Mouse (Mus musculus) midbrain, postnatal 0 days (tissue): ENCODE data around the gene Serinc5. TPM values are rescaled to one million over a fixed set of nuclear protein-coding genes. Genes with fewer than 3 reads are reported as not detected.
"Not testable (repeated sequence)": the region's sequence is repeated elsewhere in the genome, so short reads cannot be mapped to it uniquely, and the experiment has no call there.

Source experiments
- ATAC-seq: fragments of 200-750 bp; cut with Nextera tagmentation; 2 replicates; pipeline ENCODE4 v1.8.0; 2017; ENCODE audit warnings: moderate number of reproducible peaks, mild to moderate bottlenecking, moderate TSS enrichment, moderate library complexity; ENCODE audit not compliant: low FRiP score
- DNase-seq: peaks from one replicate; pipeline ENCODE4 v3.0.0-alpha.2; 2015; ENCODE audit warnings: low spot score
- H3K27ac ChIP-seq: fragments of 300-500 bp; sonication (generic); 2 replicates; pipeline ENCODE4 v1.5.1; 2014; ENCODE audit warnings: low read depth, mild to moderate bottlenecking, low read length, mixed read lengths
- H3K27me3 ChIP-seq: fragments of 300-500 bp; sonication (generic); 2 replicates; pipeline ENCODE4 v1.6.1; 2014; ENCODE audit warnings: low read length, control low read depth, mixed read lengths; ENCODE audit not compliant: insufficient read depth
- H3K36me3 ChIP-seq: fragments of 300-500 bp; sonication (generic); 2 replicates; pipeline ENCODE4 v1.6.1; 2014; ENCODE audit warnings: low read length, control low read depth, mixed read lengths; ENCODE audit not compliant: insufficient read depth
- H3K4me1 ChIP-seq: fragments of 300-500 bp; sonication (generic); 2 replicates; pipeline ENCODE4 v1.6.1; 2014; ENCODE audit warnings: mild to moderate bottlenecking, control low read depth, antibody characterized with exemption, low read length, mixed read lengths; ENCODE audit not compliant: insufficient read depth
- H3K4me2 ChIP-seq: fragments of 300-500 bp; sonication (generic); 2 replicates; pipeline ENCODE4 v1.6.1; 2014; ENCODE audit warnings: low read depth, mild to moderate bottlenecking, low read length, mixed read lengths; ENCODE audit not compliant: poor library complexity, severe bottlenecking
- H3K4me3 ChIP-seq: fragments of 300-500 bp; sonication (generic); 2 replicates; pipeline ENCODE4 v1.5.1; 2014; ENCODE audit warnings: low read depth, mild to moderate bottlenecking, low read length, moderate library complexity
- H3K9ac ChIP-seq: fragments of 300-500 bp; sonication (generic); replicated peaks from 2 replicates; pipeline ENCODE4 v1.6.1; 2014; ENCODE audit warnings: mild to moderate bottlenecking, low read length, moderate library complexity, mixed read lengths; ENCODE audit not compliant: poor library complexity, severe bottlenecking
- H3K9me3 ChIP-seq: fragments of 300-500 bp; sonication (generic); 2 replicates; pipeline ENCODE4 v1.6.1; 2016; ENCODE audit warnings: low read length, control low read depth
- CTCF ChIP-seq: IDR thresholded peaks from 2 replicates; pipeline ENCODE4 v1.5.1; 2016; ENCODE audit warnings: antibody characterized with exemption, mild to moderate bottlenecking
- WGBS: fragments of 180-500 bp; shearing (Covaris S2); extraction: QIAGEN DNeasy Blood & Tissue Kit; methylation state at CpG from one replicate; pipeline ENCODE4 v1.1.7; 2014; 5-methylcytosine and 5-hydroxymethylcytosine counted together
- polyA plus RNA-seq: library from polyadenylated mRNA; unstranded; fragments of >200 nt; fragmentation: Nextera tagmentation; extraction: Ambion mirVana; gene quantifications from 2 replicates; pipeline ENCODE4 v1.2.1, GENCODE M21; 2015
- total RNA-seq: library from RNA; depleted of rRNA; stranded (reverse); fragments of >200 nt; gene quantifications from 2 replicates; pipeline ENCODE4 v1.2.3, GENCODE M21; 2014

The Serinc5 gene
- total and polyA plus RNA-seq, 2 experiments from 2014 or later: 13.5 to 38.4 TPM

DNA sequence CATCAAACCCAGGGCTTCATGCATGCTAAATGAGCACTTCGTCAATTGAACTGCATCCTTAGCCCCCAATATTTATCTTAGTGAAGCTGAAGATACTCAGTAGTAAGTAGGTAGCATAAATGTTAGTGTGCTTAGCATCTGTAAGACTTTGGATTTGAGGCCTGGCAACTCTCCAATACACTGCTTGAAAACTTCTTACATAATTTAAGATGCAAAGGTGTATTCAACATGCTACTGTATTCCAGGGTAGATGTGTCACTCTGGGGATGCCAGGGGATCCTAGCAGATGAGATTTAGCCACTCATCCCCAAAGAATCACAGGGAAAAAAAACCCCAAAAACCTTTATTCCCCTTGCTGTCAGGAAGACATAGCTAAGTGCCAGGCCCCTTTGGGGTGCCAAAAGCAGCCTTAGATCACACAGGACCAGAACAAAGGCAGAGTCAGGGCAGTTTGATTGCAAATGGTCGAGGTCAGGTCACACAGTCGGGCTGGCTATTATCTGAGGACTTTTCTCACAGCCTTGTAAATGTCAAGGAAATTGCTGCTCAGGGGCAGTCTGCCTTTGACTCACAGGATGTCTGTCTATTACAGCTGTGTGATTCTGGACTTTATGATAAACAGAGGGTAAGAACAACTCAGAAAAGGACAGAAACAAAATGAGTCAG is 17.0 kb upstream of the Serinc5 start:
- TF ChIP-seq CTCF: no peak
- no peak overlapping the region for H3K4me3 ChIP-seq
- no peak overlapping the region for H3K4me2 ChIP-seq
- 17% methylated on average over 3 of the region's 3 CpGs for WGBS
- no peaks in the 10 kb centered on the region for H3K27me3 ChIP-seq
- H3K27ac ChIP-seq: no peak overlapping the region
- H3K4me1 ChIP-seq: 0 out of 2 replicates have a peak, but pooled peaks cover 4% of the 10 kb centered on the region
- no peaks in the 10 kb centered on the region for H3K36me3 ChIP-seq
- DNase-seq (no peak), ATAC-seq (no peak)
- H3K9me3 ChIP-seq: no peaks in the 10 kb centered on the region
- no peak overlapping the region for H3K9ac ChIP-seq

DNA sequence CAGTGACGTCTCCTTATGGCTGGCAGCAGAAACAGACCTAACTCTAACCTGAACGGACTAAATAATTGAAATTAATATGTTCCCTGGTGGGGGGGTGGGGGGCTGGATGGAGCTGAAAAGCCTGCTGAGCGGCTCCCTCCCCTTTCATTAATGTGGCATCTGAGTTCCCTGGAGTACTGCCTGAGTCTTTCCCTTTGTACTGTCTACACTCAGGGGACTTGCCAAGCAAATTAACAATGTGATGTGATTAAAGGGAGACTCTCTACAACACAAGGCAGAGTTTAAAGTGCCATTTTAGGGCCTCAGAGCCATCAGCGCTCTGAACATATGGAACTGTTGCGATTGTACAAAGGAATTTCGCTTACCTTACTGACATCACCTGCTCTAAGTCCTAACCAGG is 16.4 kb upstream of the Serinc5 start:
- no peak overlapping the region for H3K27ac ChIP-seq
- no peak for DNase-seq
- 0 out of 2 replicates have a peak, but pooled peaks cover 4% of the 10 kb centered on the region for H3K4me1 ChIP-seq
- WGBS: 32% methylated on average over 6 of the region's 6 CpGs
- no peaks in the 10 kb centered on the region for H3K27me3 ChIP-seq
- no peak overlapping the region for H3K9ac ChIP-seq
- no peaks in the 10 kb centered on the region for H3K36me3 ChIP-seq
- H3K4me2 ChIP-seq: no peak overlapping the region
- TF ChIP-seq CTCF: no peak
- H3K9me3 ChIP-seq: no peaks in the 10 kb centered on the region
- no peak for ATAC-seq
- H3K4me3 ChIP-seq: no peak overlapping the region

- TF ChIP-seq CTCF: no peak
- H3K4me1 ChIP-seq: 0 out of 2 replicates have a peak, but pooled peaks cover 4% of the 10 kb centered on the region
- WGBS: 83% methylated on average over 3 of the region's 3 CpGs
- DNase-seq: no peak
- H3K4me2 ChIP-seq: no peak overlapping the region
- H3K9ac ChIP-seq: no peak overlapping the region
- H3K27ac ChIP-seq: no peak overlapping the region
- H3K9me3 ChIP-seq: no peaks in the 10 kb centered on the region
- H3K27me3 ChIP-seq: no peaks in the 10 kb centered on the region
- no peak for ATAC-seq
- no peaks in the 10 kb centered on the region for H3K36me3 ChIP-seq
- H3K4me3 ChIP-seq: no peak overlapping the region
These were observed 16.0 kb upstream of the Serinc5 start for GRCm38 (mm10) chr13:92594907-92595306.

- ATAC-seq: no peak
These were observed 15.5 kb upstream of the Serinc5 start for GRCm38 (mm10) chr13:92595424-92595823.

DNA sequence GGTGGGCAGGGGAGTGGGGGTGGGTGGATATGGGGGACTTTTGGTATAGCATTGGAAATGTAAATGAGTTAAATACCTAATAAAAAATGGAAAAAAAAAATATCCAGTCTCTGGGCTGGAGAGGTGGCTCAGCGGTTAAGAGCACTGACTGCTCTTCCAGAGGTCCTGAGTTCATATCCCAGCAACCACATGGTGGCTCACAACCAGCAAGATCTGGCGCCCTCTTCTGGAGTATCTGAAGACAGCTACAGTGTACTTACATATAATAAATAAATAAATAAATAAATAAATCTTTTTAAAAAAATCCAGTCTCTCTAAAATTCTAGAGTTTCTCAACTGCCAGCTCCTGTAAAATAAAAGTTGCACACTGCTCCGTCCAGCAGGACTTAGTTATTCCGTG is 5.6 kb upstream of the Serinc5 start:
- not testable (repeated sequence) for H3K4me1 ChIP-seq, ATAC-seq, H3K36me3 ChIP-seq, H3K27ac ChIP-seq, H3K4me2 ChIP-seq, H3K9me3 ChIP-seq, H3K27me3 ChIP-seq, DNase-seq, H3K9ac ChIP-seq, H3K4me3 ChIP-seq
- WGBS: 78% methylated on average over 4 of the region's 4 CpGs

More at GRCm38 (mm10) chr13:92595424-92595823, 15.5 kb upstream of the Serinc5 start:
- Histone ChIP-seq H3K36me3 (no peaks in the 10 kb centered on the region), H3K4me1 (0 out of 2 replicates have a peak, but pooled peaks cover 4% of the 10 kb centered on the region), H3K9me3 (no peaks in the 10 kb centered on the region), H3K4me3 (no peak overlapping the region), H3K9ac (no peak overlapping the region), H3K27ac (no peak overlapping the region), H3K27me3 (no peaks in the 10 kb centered on the region), H3K4me2 (no peak overlapping the region)
- WGBS: 73% methylated on average over 3 of the region's 3 CpGs
- DNase-seq: no peak
- TF ChIP-seq CTCF: no peak

DNA sequence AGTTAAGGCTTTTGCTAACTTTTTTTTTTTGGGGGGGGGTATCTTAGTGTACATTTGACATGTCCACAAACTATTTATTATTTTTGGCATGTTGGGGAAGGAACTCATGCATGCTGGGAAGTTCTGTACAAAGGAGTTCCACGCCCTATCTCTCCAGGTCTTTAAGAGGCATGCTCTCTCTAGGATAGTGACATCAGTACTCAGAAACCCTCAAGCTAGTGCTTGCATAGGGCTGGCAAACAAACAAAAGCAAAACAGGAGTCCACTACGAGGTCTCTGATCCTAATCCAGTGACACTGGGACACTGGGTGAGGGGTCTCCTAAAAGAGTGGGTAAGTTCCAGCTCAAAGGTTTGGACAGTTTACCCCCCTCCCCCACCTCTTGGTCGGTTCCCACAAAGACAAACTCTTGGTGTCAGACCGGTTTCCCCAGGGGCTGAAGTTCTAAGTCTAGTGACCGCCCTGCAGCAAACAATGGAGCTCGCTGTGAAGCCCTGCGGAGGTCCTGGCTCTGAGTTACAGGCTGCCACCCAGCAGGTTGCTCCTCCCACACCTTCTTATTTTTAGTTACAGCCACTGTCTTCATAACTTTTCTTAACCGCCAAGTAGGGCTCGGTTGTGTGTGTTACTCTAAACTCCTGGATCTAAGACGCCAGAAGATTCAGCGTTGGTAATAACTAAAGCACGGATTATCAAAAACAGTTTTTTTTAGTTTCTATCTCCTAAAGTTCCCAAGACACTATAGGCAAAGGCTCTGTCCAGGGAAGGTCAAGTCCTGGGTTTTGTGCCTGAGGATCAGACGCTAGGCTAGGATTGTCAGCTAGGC is 1.2 kb upstream of the Serinc5 start:
- H3K4me2 ChIP-seq: peak overlapping the region; percentile 86
- DNase-seq (peak; percentile 9), ATAC-seq (no peak)
- no peak for TF ChIP-seq CTCF
- whole genome bisulfite sequencing: 6% methylated on average over 13 of the region's 13 CpGs
- H3K9ac ChIP-seq: peak overlapping the region; percentile 79; the same call in 1 of the 2 replicates
- peak overlapping the region; percentile 71 for H3K4me3 ChIP-seq
- H3K9me3 ChIP-seq: no peaks in the 10 kb centered on the region
- no peaks in the 10 kb centered on the region for H3K27me3 ChIP-seq
- peaks cover 11% of the 10 kb centered on the region; the same call in 1 of the 2 replicates for H3K4me1 ChIP-seq
- peak overlapping the region; percentile 78 for H3K27ac ChIP-seq
- no peaks in the 10 kb centered on the region for H3K36me3 ChIP-seq
